Mouse (Mus musculus): Measurements from ENCODE around the gene Aldob.

GRCm38 (mm10) chr4:49521346-49521745 is 28.0 kb downstream of the Aldob start:
- TF ChIP-seq CTCF (IDR thresholded peaks at IDR 0.05; ENCODE audit: low read depth) (peak; percentile 13; the same call in 1 of the 2 replicates), EP300 (IDR thresholded peaks at IDR 0.05; ENCODE audit: low read depth) (no peak)
